Mouse (Mus musculus) ES-E14 (cell line): ENCODE results near the gene Pard3b. TPM values are rescaled to one million over a fixed set of nuclear protein-coding genes. Genes with fewer than 3 reads are reported as not detected.

Source experiments
- DNase-seq: peaks from one replicate; pipeline ENCODE4 v3.0.0-alpha.2; 2013; ENCODE audit warnings: low read depth, low spot score
- H3K27ac ChIP-seq: 2 replicates; pipeline ENCODE4 v1.5.1; 2012; ENCODE audit warnings: low read depth, mild to moderate bottlenecking, low read length, moderate library complexity, mixed read lengths; ENCODE audit not compliant: poor library complexity, insufficient read depth, severe bottlenecking
- H3K36me3 ChIP-seq: 2 replicates; pipeline ENCODE4 v1.6.1; 2012; ENCODE audit warnings: mild to moderate bottlenecking, low read length, moderate library complexity, mixed read lengths; ENCODE audit not compliant: control insufficient read depth, poor library complexity, insufficient read depth, severe bottlenecking
- H3K4me1 ChIP-seq, 2 experiments: fragments of 150-350 bp in 1 of 2; sonication (generic) in 1 of 2; 2 replicates each; pipeline ENCODE4 v1.6.1; 2012; ENCODE audit warnings: low read length in 2 of 2, mild to moderate bottlenecking in 1 of 2, mixed read lengths in 1 of 2; ENCODE audit not compliant: control insufficient read depth in 2 of 2, insufficient read depth in 2 of 2, poor library complexity in 1 of 2
- H3K4me3 ChIP-seq, 2 experiments: fragments of 150-350 bp in 1 of 2; sonication (generic) in 1 of 2; 2 replicates each; pipeline ENCODE4 v1.5.1; 2012; ENCODE audit warnings: low read length in 2 of 2, low read depth in 1 of 2, mild to moderate bottlenecking in 1 of 2, mixed read lengths in 1 of 2; ENCODE audit not compliant: insufficient read depth in 1 of 2, poor library complexity in 1 of 2, severe bottlenecking in 1 of 2
- H3K9ac ChIP-seq: 2 replicates; pipeline ENCODE4 v1.6.1; 2012; ENCODE audit warnings: low read depth, mild to moderate bottlenecking, low read length, mixed read lengths; ENCODE audit not compliant: poor library complexity, insufficient read depth, severe bottlenecking
- H3K9me3 ChIP-seq: fragments of 150-350 bp; sonication (generic); 2 replicates; pipeline ENCODE4 v1.6.1; 2012; ENCODE audit warnings: low read depth, mild to moderate bottlenecking, low read length; ENCODE audit not compliant: control insufficient read depth, insufficient read depth
- CHD2 ChIP-seq: IDR thresholded peaks from 2 replicates; pipeline ENCODE4 v1.6.1; 2014; ENCODE audit warnings: mild to moderate bottlenecking, low read depth, low read length, inconsistent platforms
- HCFC1 ChIP-seq: IDR thresholded peaks from 2 replicates; pipeline ENCODE4 v1.6.1; 2012; ENCODE audit warnings: low read length, inconsistent platforms, borderline replicate concordance; ENCODE audit not compliant: insufficient read depth
- MAFK ChIP-seq: IDR thresholded peaks from 2 replicates; pipeline ENCODE4 v1.6.1; 2014; ENCODE audit warnings: mild to moderate bottlenecking, low read depth, low read length, inconsistent platforms; ENCODE audit not compliant: insufficient read depth
- ZC3H11A ChIP-seq: IDR thresholded peaks from 2 replicates; pipeline ENCODE4 v1.6.1; 2012; ENCODE audit warnings: low read depth, mild to moderate bottlenecking, inconsistent platforms, low read length, borderline replicate concordance
- ZNF384 ChIP-seq: IDR thresholded peaks from 2 replicates; pipeline ENCODE4 v1.6.1; 2012; ENCODE audit warnings: low read depth, low read length, inconsistent platforms
- in situ Hi-C, 2 experiments: fragments of 600-800 bp; cut with MboI; formaldehyde crosslinking; loops; one replicate each; pipeline ENCODE4 v1.15.1; 2025; ENCODE audit warnings: low sequenced_read_pairs in 2 of 2, inconsistent platforms in 1 of 2; ENCODE audit not compliant: unreplicated experiment in 2 of 2
- total RNA-seq: library from RNA; depleted of rRNA; stranded (reverse); fragments of 300-350 nt; gene quantifications from 2 replicates; pipeline ENCODE4 v1.2.3, GENCODE M21; 2012

Pard3b gene
- total RNA-seq, 1 experiment = 0.49 TPM

DNA sequence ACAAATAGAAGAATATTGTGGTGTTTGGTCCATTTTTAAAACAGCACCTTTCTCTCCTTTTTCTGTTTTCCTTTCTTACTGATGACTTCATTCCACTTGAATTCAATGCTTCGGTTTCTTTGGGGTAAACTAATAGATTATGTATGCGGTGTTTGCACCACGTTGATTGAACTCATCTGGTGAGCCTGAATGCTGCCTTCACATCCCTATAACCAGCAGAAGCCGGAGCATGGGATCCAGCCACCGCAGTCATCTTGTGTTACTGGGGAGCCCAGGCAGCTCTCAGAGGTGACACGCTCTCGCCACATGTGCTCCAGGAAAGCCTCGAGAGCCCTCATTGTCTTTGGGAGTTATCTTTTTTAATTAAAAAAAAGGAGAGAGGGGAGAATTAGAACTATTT lies 891.3 kb downstream of the Pard3b start:
- TF ChIP-seq MAFK (no peak), ZC3H11A (no peak)
- DNase-seq = no peak
- H3K4me3 ChIP-seq = no peak overlapping the region
- no peaks in the 10 kb centered on the region for H3K4me1 ChIP-seq
- no peaks in the 10 kb centered on the region for H3K9me3 ChIP-seq
- in situ Hi-C loops = no loop called here
- no peak overlapping the region for H3K27ac ChIP-seq
- H3K9ac ChIP-seq = no peak overlapping the region
- H3K36me3 ChIP-seq = no peaks in the 10 kb centered on the region

DNA sequence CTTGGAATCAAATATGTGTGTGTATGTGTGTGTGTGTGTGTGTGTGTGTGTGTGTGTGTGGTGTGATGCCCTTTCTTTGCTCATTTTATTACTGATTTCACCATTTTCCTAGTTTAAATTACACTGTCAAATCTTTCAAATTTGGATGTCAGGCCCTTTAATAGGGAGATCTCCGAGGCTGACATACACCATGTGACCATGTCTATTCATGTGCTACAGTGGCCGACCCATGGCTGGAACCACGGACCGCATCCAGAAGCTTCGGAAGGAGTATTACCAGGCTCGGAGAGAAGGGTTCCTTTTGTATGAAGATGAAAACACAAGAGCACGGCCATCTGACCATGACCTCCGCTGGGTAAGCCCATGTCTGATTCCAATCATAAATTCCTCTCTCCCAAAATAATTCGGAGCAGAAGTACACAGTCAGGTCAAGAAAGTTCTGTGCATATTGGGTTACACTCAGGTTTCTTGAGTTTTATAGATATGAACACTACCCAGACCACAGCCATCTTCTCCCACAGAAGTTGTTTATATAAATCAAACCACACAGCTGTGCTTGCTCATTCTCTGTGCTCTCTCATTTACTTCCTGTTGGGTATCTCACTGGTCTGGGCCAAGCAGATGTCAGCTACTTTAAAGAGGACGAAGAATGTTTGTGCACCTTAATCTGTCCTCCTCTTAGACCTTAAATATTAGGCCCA lies 894.0 kb downstream of the Pard3b start:
- in situ Hi-C loops = no loop called here
- no peaks in the 10 kb centered on the region for H3K9me3 ChIP-seq
- H3K36me3 ChIP-seq = no peaks in the 10 kb centered on the region
- H3K9ac ChIP-seq = no peak overlapping the region
- no peaks in the 10 kb centered on the region for H3K4me1 ChIP-seq
- DNase-seq = no peak
- no peak overlapping the region for H3K4me3 ChIP-seq
- no peak overlapping the region for H3K27ac ChIP-seq
- no peak for TF ChIP-seq HCFC1
- no peak for TF ChIP-seq ZC3H11A
- no peak for TF ChIP-seq ZNF384
- no peak for TF ChIP-seq MAFK
- TF ChIP-seq CHD2 = no peak

DNA sequence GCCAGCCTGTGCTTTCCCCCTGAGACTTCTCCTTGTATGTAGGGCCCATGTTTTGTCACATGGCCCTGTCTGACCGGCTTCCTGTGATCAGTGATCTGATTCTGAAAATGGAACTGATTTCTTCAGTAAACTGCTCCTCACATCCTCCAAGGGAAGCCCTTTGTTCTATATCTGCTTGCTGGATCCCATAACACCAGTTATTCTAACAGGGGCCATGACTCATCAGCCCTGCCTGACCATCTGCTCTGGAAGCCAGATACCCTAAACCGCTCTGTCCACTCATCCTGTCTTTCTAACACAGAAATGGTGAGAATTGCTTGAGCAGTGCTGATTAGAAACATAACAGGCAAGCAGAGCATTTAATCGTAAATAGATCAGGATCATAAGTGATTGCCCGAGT lies 910.3 kb downstream of the Pard3b start:
- H3K9me3 ChIP-seq = no peaks in the 10 kb centered on the region
- H3K4me1 ChIP-seq = no peaks in the 10 kb centered on the region
- no peak overlapping the region for H3K27ac ChIP-seq
- in situ Hi-C loops = no loop called here
- no peak for DNase-seq
- H3K36me3 ChIP-seq = no peaks in the 10 kb centered on the region
- H3K9ac ChIP-seq = no peak overlapping the region
- TF ChIP-seq ZNF384 (no peak), MAFK (no peak), CHD2 (no peak), ZC3H11A (no peak), HCFC1 (no peak)
- no peak overlapping the region for H3K4me3 ChIP-seq

DNA sequence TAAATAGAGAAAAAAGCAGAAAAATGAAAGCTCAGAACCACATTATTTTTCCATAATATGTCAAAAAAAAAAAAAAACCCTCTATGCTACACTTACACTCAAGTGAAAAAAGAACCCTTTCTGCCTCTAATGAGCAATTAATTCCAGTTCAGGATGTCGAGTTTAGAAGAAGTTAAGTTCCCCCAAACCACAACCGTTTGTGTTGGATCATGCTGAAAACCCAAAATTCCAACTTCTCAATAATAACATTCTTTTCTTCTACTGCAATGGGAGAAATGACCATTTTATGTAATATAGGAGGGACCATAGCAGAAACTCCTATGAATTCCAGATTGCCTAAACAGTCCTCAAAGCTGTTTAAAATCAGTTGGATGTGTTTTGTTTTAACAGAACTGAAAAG lies 911.9 kb downstream of the Pard3b start:
- TF ChIP-seq MAFK (no peak), HCFC1 (no peak), ZC3H11A (no peak), ZNF384 (no peak), CHD2 (no peak)
- in situ Hi-C loops = no loop called here

GRCm38 (mm10) chr1:62551516-62551915 lies 912.9 kb downstream of the Pard3b start:
- no peaks in the 10 kb centered on the region for H3K4me1 ChIP-seq
- in situ Hi-C loops = no loop called here

More for the DNA sequence above, 911.9 kb downstream of the Pard3b start:
- Histone ChIP-seq H3K4me3 (no peak overlapping the region), H3K9me3 (no peaks in the 10 kb centered on the region), H3K36me3 (no peaks in the 10 kb centered on the region), H3K4me1 (no peaks in the 10 kb centered on the region), H3K9ac (no peak overlapping the region), H3K27ac (no peak overlapping the region)
- DNase-seq = no peak

More at GRCm38 (mm10) chr1:62551516-62551915, 912.9 kb downstream of the Pard3b start:
- Histone ChIP-seq H3K9ac (no peak overlapping the region), H3K9me3 (no peaks in the 10 kb centered on the region), H3K4me3 (no peak overlapping the region), H3K27ac (no peak overlapping the region), H3K36me3 (no peaks in the 10 kb centered on the region)
- TF ChIP-seq HCFC1 = no peak
- TF ChIP-seq ZNF384 = no peak
- TF ChIP-seq CHD2 = no peak
- TF ChIP-seq MAFK = no peak
- no peak for TF ChIP-seq ZC3H11A
- DNase-seq = no peak
